Mouse (Mus musculus): Measurements from ENCODE around the gene Syne3. TPM values are rescaled to one million over a fixed set of nuclear protein-coding genes. Genes with fewer than 3 reads are reported as not detected.

The Syne3 gene
- total and polyA plus RNA-seq, 2 experiments from 2014 or later = 1.8 to 5.0 TPM

- TF ChIP-seq CTCF (IDR thresholded peaks at IDR 0.05; ENCODE audit: low read depth) (no peak), EP300 (IDR thresholded peaks at IDR 0.05; ENCODE audit: low read depth) (no peak)
- Histone ChIP-seq H3K27ac (ENCODE audit: low read depth) (no peak overlapping the region), H3K9ac (replicated peaks; ENCODE audit: low read depth, low read length) (no peak overlapping the region), H3K4me1 (ENCODE audit: control insufficient read depth, insufficient read depth) (peaks cover 12% of the 10 kb centered on the region; the same call in 1 of the 2 replicates), H3K27me3 (ENCODE audit: control insufficient read depth, insufficient read depth, low read length) (no peaks in the 10 kb centered on the region), H3K36me3 (replicated peaks; ENCODE audit: control insufficient read depth, insufficient read depth, low read length) (no peaks in the 10 kb centered on the region), H3K9me3 (replicated peaks; ENCODE audit: control insufficient read depth, low read length) (no peaks in the 10 kb centered on the region), H3K4me3 (ENCODE audit: low read depth, low read length) (no peak overlapping the region), H3K4me2 (ENCODE audit: low read depth, low read length) (no peak overlapping the region)
- ATAC-seq (ENCODE audit: insufficient read depth, low read depth) = no peak; the same call in 1 of the 2 replicates
- WGBS = 60% methylated on average over 10 of the region's 10 CpGs
- no peak for DNase-seq (ENCODE audit: low spot score)
Measured at GRCm38 (mm10) chr12:104992123-104992741, 17.4 kb downstream of the Syne3 start.

DNA sequence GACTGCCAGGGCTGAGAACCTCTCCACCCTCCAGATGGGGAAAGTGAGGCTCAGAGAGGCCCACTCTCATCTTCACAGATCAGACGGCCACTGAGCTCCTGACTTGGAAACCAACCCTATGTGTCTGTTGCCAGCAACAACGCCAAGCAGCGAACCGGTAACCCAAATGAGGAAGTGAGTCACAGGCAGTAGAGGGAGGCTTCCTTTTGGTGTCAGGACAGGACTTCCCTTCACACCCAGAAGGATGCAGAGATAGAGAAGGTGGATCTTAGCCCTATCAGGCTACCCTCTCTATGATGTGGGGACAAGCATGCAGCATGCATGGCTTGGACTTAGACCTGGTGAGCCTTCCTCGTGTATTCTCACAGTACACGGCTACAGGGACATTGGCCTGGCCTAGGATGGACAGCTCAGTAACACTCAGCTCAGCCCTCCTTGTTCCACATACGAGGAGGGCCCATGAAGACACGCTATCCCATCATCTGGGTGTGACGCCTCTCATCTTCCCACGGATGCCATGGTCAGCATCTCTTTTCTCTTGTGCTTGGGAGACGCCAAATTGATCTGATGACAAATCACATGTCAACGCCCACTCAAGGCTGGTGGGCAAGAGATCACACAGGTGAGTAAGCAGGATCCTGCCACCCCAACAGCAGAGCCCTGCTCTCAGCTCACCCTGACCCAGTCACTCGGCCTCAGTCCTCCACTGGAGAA is 18.7 kb downstream of the Syne3 start:
- Histone ChIP-seq H3K36me3 (replicated peaks; ENCODE audit: control insufficient read depth, insufficient read depth, low read length) (no peaks in the 10 kb centered on the region), H3K4me2 (ENCODE audit: low read depth, low read length) (no peak overlapping the region), H3K27me3 (ENCODE audit: control insufficient read depth, insufficient read depth, low read length) (no peaks in the 10 kb centered on the region), H3K9ac (replicated peaks; ENCODE audit: low read depth, low read length) (no peak overlapping the region), H3K9me3 (replicated peaks; ENCODE audit: control insufficient read depth, low read length) (no peaks in the 10 kb centered on the region), H3K4me3 (ENCODE audit: low read depth, low read length) (no peak overlapping the region), H3K27ac (ENCODE audit: low read depth) (no peak overlapping the region), H3K4me1 (ENCODE audit: control insufficient read depth, insufficient read depth) (peaks cover 20% of the 10 kb centered on the region)
- no peak for DNase-seq (ENCODE audit: low spot score)
- no peak for ATAC-seq (ENCODE audit: insufficient read depth, low read depth)
- WGBS = 73% methylated on average over 13 of the region's 13 CpGs
- no peak for TF ChIP-seq EP300 (IDR thresholded peaks at IDR 0.05; ENCODE audit: low read depth)
- TF ChIP-seq CTCF (IDR thresholded peaks at IDR 0.05; ENCODE audit: low read depth) = no peak

DNA sequence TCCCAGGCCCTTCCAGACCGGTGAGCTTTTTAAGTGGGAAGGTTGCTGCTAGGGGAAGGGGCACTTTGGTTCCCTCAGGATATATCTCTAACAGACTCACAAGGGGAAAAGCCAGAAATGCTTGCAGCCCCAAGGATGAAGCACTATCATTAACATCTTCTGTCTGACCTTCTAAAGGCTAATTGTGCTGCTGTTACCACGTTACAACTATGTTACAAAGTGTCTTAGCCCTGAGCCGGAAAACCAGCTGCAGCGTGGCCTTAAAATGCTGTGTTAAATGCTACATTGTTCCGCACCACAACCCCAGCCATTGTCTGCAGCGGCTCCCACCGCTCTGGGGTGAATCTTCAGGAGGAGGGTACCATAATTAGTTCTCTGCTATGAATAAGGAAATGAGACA is 21.7 kb downstream of the Syne3 start:
- Histone ChIP-seq H3K9ac (replicated peaks; ENCODE audit: low read depth, low read length) (no peak overlapping the region), H3K4me3 (ENCODE audit: low read depth, low read length) (no peak overlapping the region), H3K9me3 (replicated peaks; ENCODE audit: control insufficient read depth, low read length) (no peaks in the 10 kb centered on the region), H3K27me3 (ENCODE audit: control insufficient read depth, insufficient read depth, low read length) (no peaks in the 10 kb centered on the region), H3K36me3 (replicated peaks; ENCODE audit: control insufficient read depth, insufficient read depth, low read length) (no peaks in the 10 kb centered on the region), H3K27ac (ENCODE audit: low read depth) (no peak overlapping the region), H3K4me1 (ENCODE audit: control insufficient read depth, insufficient read depth) (peaks cover 25% of the 10 kb centered on the region), H3K4me2 (ENCODE audit: low read depth, low read length) (no peak overlapping the region)
- 89% methylated on average over 7 of the region's 7 CpGs for WGBS
- TF ChIP-seq CTCF (IDR thresholded peaks at IDR 0.05; ENCODE audit: low read depth) (no peak), EP300 (IDR thresholded peaks at IDR 0.05; ENCODE audit: low read depth) (no peak)
- DNase-seq (ENCODE audit: low spot score) = no peak
- ATAC-seq (ENCODE audit: insufficient read depth, low read depth) = no peak

DNA sequence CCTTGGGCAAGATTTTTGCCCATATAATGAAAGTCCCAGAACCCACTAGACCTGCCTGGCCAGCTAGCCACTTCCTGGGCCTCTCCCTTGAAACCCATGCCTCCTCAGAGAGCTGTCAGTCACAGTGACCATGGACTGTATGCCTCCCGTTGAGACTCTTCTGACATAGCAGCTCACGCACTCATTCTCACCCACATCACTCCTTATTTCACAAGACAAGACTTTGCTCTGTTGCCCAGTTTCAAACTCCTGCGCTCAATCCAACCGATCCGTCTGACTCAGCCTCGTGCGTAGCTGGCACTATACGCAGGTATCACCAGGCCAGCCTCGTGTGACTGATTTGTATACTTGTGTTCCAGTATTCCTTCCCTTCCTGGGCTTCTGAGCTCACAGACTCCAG is 22.8 kb downstream of the Syne3 start:
- no peak for DNase-seq (ENCODE audit: low spot score)
- WGBS = 80% methylated on average over 9 of the region's 9 CpGs

GRCm38 (mm10) chr12:104986001-104986400 is 23.6 kb downstream of the Syne3 start:
- TF ChIP-seq EP300 (IDR thresholded peaks at IDR 0.05; ENCODE audit: low read depth) = 0 out of 2 replicates have a peak, but pooled peaks have one; percentile 31
- TF ChIP-seq CTCF (IDR thresholded peaks at IDR 0.05; ENCODE audit: low read depth) = no peak
- no peak overlapping the region for H3K9ac ChIP-seq (replicated peaks; ENCODE audit: low read depth, low read length)
- no peaks in the 10 kb centered on the region for H3K36me3 ChIP-seq (replicated peaks; ENCODE audit: control insufficient read depth, insufficient read depth, low read length)
- peaks cover 13% of the 10 kb centered on the region for H3K4me1 ChIP-seq (ENCODE audit: control insufficient read depth, insufficient read depth)
- no peak overlapping the region for H3K4me3 ChIP-seq (ENCODE audit: low read depth, low read length)
- ATAC-seq (ENCODE audit: insufficient read depth, low read depth) (no peak), DNase-seq (ENCODE audit: low spot score) (peak; percentile 44)
- H3K27me3 ChIP-seq (ENCODE audit: control insufficient read depth, insufficient read depth, low read length) = no peaks in the 10 kb centered on the region
- H3K9me3 ChIP-seq (replicated peaks; ENCODE audit: control insufficient read depth, low read length) = no peaks in the 10 kb centered on the region
- no peak overlapping the region for H3K4me2 ChIP-seq (ENCODE audit: low read depth, low read length)
- H3K27ac ChIP-seq (ENCODE audit: low read depth) = no peak overlapping the region
- 67% methylated on average over 2 of the region's 2 CpGs for WGBS

More for the DNA sequence above, 22.8 kb downstream of the Syne3 start:
- no peak overlapping the region for H3K4me2 ChIP-seq (ENCODE audit: low read depth, low read length)
- ATAC-seq (ENCODE audit: insufficient read depth, low read depth) = no peak
- H3K4me3 ChIP-seq (ENCODE audit: low read depth, low read length) = no peak overlapping the region
- TF ChIP-seq CTCF (IDR thresholded peaks at IDR 0.05; ENCODE audit: low read depth) = no peak
- TF ChIP-seq EP300 (IDR thresholded peaks at IDR 0.05; ENCODE audit: low read depth) = no peak
- H3K27me3 ChIP-seq (ENCODE audit: control insufficient read depth, insufficient read depth, low read length) = no peaks in the 10 kb centered on the region
- no peak overlapping the region for H3K27ac ChIP-seq (ENCODE audit: low read depth)
- no peak overlapping the region for H3K9ac ChIP-seq (replicated peaks; ENCODE audit: low read depth, low read length)
- no peaks in the 10 kb centered on the region for H3K36me3 ChIP-seq (replicated peaks; ENCODE audit: control insufficient read depth, insufficient read depth, low read length)
- H3K9me3 ChIP-seq (replicated peaks; ENCODE audit: control insufficient read depth, low read length) = no peaks in the 10 kb centered on the region
- H3K4me1 ChIP-seq (ENCODE audit: control insufficient read depth, insufficient read depth) = peaks cover 15% of the 10 kb centered on the region

Data from heart, postnatal 0 days (tissue).